Mouse (Mus musculus) adrenal gland, adult 2 months (tissue): ENCODE measurements around the gene 1700016D06Rik. TPM values are rescaled to one million over a fixed set of nuclear protein-coding genes. Genes with fewer than 3 reads are reported as not detected.

Experiments used
- DNase-seq: peaks from one replicate; pipeline ENCODE4 v3.0.0; 2021
- microRNA-seq, 2 experiments: library from miRNA; unstranded; fragments of <30 nt; microRNA quantifications; one replicate each; pipeline ENCODE4 v1.2.0; 2021
- polyA plus RNA-seq: library from polyadenylated mRNA; depleted of rRNA; stranded (reverse); fragments of >200 nt; gene quantifications from 2 replicates; pipeline ENCODE4 v1.2.3, GENCODE M21; 2012; rRNA removed
- total RNA-seq, 2 experiments: library from RNA; stranded (reverse); gene quantifications; 2 replicates each; pipeline ENCODE4 v1.2.3; 2021

Gene 1700016D06Rik
- total and polyA plus RNA-seq, 3 experiments = not detected

DNA sequence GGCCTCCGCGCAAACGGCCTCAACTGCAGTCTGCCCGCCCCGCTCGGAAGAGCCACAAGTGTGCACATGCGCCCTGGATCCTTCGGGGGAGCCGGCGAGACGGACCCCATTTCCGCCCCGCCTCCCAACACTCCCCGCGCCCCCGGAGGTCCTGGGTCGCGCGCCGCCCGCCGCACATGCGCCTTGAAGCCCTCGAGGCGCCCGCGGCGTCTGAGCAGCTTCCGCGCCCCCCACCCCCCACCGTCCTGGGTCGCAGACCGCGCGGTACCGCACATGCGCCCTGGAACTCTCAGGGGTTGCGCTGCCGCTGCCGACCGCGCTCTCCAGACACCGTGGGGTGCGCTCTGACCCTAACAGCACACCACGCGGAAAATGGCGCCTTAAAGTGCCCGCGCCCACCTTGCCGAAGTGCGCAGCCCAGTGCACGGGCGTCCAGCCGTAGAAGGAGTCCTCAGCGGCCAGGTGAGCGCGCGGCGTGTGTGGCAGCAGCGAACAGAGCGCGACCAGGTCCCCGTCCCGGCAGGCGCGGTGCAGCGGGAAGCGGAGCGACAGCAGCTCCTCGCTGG is 65.8 kb downstream of the 1700016D06Rik start:
- peak; percentile 93 for DNase-seq

DNA sequence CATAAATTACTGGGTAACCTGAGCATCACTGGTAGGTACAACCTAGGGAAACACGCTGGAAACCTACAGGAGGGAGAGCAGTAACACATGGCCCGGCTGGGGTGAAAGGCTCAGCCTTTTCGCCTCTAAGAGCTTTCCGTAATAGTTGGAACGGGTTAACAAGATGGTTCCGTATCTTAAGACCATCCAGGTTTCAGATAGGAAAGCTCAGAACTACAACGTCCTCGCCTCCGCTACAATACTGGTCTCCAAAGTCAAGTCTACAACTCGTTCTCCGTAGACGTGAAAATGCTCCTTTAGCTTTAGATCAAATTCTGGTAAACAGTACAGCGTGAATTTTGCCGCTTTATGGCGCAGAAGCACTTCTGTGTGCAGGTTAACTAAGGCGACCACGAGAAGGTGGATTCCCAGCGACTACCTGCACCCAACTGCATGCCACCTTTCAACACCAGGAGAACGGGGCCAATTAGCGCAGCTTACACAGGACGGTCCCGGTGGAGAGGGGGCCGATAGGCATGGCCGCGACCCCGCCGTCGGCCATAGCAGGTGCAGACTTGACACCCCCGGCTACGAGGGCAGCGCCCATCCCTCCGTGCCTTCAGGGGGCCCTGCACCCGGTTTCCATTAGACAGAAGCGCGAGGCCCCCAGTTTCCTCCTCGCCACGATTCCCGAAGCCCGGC is 66.4 kb downstream of the 1700016D06Rik start:
- DNase-seq = peak; percentile 14

DNA sequence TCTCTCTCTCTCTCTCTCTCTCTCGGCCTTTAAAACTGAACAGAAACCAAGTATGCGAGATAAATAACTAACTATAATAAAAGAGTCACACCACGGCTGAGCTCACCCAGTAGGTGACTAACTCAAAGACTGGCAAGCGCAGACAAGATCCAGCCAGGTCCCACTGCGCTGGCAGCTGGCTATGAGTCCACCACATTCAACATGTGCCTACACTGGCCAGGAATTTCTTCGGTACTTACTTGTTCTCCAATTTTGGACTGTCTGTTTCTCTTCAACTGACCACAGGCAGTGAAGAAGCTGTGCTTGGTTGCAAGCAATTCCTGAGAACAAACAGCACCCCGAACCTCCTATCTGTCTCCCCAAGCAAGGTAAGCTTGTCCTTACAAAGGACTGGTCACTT is 67.4 kb downstream of the 1700016D06Rik start:
- peak; percentile 78 for DNase-seq

DNA sequence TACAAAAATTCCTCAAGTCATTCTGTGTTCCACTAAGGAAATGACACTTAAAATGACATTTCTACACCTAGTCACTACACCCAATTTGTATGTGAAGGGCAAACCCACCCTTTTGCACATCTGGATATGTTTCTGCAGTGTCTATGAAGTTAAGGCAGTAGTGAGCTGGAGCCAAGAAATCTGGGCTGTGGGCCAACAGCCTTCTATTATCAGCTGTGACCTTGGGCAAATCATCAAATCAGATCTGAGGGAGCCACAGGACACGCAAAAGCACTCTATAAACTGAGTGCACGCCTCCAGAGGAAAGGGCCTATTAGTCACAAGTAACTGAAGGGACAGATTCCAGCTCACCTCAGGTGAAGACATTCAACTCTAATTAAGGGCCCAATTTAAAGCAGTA is 68.5 kb downstream of the 1700016D06Rik start:
- peak; percentile 93 for DNase-seq

DNA sequence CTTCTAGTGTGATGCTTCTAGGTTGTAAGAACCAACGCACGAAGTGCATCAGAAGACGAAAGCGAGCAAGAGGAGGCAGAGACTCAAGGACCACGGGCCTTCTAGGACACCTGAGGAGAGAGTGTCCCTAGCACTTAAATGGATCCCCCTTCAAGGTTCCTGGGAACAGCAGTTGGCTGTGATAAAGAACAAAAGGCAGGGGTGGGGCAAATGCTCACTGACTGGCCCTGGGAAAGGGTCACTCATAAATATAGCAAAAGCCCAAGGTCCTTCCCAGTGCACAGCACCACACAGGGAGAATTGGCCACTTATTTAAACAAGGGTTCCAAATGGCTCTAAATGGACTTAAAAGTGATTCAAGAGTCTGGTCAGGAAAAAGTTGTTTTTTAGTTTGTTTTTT is 71.7 kb downstream of the 1700016D06Rik start:
- DNase-seq = peak; percentile 79

DNA sequence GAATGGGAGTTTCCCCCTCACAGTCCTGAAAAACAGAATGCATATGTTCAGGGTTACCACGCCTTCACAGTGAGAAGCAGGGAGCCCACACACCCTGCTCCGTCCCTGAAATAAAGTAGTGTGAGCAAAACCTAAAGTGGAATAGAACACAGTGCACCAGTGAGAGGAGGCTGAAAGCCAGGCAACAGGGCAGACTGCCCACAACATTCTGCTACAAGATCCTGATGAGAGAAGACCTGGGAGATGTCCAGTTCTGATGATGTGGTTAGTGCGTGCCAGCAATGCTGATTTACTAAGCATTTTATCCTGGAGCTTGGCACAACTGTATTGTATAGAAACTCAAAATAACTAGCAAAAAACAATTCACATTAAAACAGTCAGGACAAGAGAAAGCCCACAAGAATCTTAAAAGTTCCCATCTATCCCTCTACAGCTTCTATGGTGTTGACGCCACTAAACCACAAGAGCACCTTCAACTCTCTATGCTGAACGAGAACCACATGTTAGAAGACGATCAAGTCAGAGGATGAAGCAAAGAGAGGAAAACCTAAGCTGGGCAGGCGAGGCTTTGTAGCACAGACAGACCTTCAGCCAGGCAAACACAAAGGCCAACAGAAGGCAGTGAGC is 72.2 kb downstream of the 1700016D06Rik start:
- DNase-seq = peak; percentile 24

DNA sequence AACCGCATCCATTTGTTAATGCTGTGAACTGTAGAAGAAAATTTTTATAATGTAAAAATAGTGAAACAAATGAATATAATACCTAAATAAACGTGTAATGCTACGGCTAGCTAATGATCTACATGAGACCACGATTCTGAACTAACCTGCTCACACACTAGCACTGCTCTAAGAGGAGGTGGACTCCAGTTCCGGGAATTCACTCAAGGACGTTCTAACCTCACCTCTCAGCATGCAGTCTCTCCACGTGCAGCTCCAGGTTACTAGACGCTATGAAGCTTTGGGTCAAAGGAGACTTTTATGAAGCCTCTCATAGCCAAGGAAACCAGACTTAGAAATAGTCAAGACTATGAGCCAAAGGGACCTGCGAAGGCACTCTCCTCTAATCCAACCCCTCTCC is 73.1 kb downstream of the 1700016D06Rik start:
- no peak for DNase-seq

DNA sequence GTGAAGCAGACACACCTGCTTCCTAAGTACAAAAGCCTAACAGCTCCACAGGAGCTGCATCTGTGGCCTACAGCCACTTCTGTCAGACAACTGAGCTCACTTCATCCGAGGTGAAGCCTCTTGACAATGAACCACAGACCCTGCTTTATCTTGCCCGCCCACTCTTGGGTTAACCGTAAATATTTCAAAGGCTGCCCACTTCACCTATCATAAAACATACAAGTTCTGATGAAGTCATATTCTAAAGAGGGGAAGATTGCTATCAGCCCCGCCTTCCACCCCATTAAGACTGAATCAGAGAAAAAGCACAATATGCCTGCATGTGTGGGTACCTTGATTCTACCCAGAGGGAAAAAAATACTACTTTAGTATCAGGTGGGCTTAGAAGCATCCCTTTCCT is 75.8 kb downstream of the 1700016D06Rik start:
- no peak for DNase-seq

DNA sequence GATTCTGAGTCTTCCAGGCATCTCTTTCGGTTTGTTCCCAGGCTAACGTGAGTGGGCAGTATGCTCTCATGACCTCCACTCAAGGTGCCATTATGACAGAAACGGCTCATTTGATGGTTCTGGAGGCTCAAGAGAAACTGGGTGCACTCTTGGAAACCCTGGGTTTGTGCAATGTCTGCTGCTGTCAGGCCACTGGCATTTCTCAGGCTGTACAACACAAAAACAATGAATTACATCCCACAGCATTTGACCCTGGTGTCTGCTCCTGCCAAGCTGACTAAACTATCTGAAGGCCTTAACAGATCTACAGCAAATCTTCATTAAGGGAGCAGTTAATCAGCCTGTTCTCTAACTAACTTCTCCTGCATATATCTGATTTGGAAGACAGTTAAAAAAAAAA is 81.8 kb downstream of the 1700016D06Rik start:
- peak; percentile 60 for DNase-seq

DNA sequence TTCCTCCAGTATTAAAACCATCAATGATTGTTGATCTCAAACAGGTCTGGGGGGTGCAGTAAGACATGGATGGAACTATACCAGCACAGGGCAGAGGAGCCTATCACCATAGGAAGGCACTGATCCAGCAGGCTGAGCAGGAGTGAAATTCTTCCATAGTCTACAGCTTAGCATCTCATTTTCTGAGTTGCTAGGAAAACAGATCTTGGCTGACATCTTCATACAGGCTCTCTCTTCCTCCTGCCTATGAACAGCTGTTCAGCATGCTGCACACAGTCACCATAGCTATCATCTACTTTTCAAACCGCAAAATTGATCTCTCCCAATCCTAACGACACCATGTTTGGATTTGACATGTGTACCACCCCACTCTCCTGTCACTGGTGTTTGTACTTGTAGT is 82.8 kb downstream of the 1700016D06Rik start:
- DNase-seq = no peak

DNA sequence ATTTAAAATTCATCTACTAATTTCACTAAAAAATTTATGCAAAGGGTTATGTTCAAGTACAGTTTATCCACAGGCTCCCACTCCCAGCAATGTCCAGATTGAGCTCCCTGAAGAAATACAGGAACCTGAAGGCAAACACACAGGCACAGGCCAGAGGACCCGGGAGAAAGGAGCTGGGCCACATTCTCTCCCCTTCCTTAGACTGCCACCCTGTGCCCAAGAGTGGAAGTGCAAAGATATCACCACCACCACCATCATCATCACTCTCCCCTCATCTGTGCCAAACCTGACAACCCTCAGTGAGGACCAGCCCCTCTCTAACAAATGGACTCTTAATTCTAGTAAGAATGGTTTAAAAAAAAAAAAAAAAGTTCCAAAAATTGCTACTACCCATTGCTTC is 84.6 kb downstream of the 1700016D06Rik start:
- peak; percentile 45 for DNase-seq

DNA sequence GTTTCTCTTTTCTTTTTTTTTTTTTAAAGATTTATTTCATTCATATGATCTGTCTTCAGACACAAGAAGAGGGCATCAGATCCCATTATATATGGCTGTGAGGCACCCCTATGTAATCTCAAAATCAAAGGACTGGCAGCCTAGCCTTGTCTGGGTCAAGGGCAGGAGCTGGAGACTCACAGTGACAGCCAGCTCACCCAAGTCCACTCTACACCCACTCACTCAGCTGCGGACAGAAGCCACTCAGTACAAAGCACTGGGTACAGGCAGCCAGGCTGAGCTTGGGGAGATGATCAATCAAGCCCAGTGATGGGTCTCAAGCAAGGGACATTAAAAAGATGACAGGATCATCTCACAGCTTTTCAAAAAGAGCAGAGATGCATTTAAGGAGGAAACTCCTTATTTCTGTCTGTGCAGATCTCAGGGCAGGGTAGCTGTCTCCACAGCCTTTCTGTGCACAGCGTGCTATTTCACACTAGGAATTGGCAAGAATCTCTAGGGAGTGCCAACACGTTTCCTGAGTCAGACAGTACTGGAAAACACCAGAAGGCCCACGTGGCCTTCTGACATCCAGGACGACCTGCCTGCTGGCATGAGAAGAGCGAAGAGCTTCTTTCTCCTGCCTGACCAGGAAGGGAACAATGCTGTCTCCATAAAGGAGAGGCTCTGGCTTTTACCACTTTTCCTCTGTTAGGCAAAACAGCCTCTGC is 86.6 kb downstream of the 1700016D06Rik start:
- peak; percentile 84 for DNase-seq

DNA sequence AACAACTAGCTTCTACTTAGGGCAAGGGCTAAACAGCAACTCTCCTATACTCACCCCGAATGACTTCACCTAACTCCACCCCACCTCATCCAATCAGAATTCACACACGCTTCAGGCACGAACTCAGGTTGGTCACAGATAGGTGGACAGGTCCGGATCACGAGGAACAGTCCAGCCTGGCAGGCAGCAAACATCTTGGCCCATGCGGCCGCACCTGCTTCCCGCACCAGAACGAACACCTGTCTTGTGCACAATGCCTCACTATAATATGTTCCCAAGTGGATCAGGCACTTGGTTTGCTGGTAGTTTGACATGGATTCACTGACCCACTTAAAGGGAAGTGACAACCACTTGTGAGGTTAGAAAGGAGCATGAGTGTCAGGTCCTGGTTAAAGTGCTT is 92.0 kb downstream of the 1700016D06Rik start:
- DNase-seq = no peak

Small RNA genes lying within 50 kb of the gene (microRNA-seq; reads per million reads assigned to microRNA genes)
- 1.3 to 5.4 reads per million in 2 experiments for gene Mir7238

Other genes with a start within 250 kb of the 1700016D06Rik start
- 1 to 10 TPM; 7.9 to 9.6 TPM for gene Rab20, start 222.4 kb downstream of the 1700016D06Rik start, total RNA-seq
- 16.6 and 19.6 TPM in 2 replicates for gene Rab20, start 222.4 kb downstream of the 1700016D06Rik start, polyA plus RNA-seq
- 10 to 100 TPM; 67.2 to 75.3 TPM for gene Naxd, start 203.6 kb downstream of the 1700016D06Rik start, total RNA-seq
- 103 and 114 TPM in 2 replicates for gene Naxd, start 203.6 kb downstream of the 1700016D06Rik start, polyA plus RNA-seq
- 10 to 100 TPM; 48.0 to 58.2 TPM for gene Cars2, start 150.3 kb downstream of the 1700016D06Rik start, total RNA-seq
- 82.1 and 91.7 TPM in 2 replicates for gene Cars2, start 150.3 kb downstream of the 1700016D06Rik start, polyA plus RNA-seq
- 10 to 100 TPM; 36.2 to 40.3 TPM for gene Ing1, start 145.5 kb downstream of the 1700016D06Rik start, total RNA-seq
- gene Ing1, start 145.5 kb downstream of the 1700016D06Rik start, polyA plus RNA-seq = 8.8 and 9.8 TPM in 2 replicates
- gene Ankrd10, start 65.3 kb downstream of the 1700016D06Rik start, total RNA-seq = 10 to 100 TPM; 36.0 to 44.7 TPM
- 73.3 and 75.3 TPM in 2 replicates for gene Ankrd10, start 65.3 kb downstream of the 1700016D06Rik start, polyA plus RNA-seq
- 10 to 100 TPM; 39.3 to 41.8 TPM for gene Arhgef7, start 26.7 kb upstream of the 1700016D06Rik start, total RNA-seq
- gene Arhgef7, start 26.7 kb upstream of the 1700016D06Rik start, polyA plus RNA-seq = 22.2 and 29.9 TPM in 2 replicates
- not detected for gene Tex29, start 139.4 kb upstream of the 1700016D06Rik start, total RNA-seq
- 0.16 TPM in 1 of 2 replicates, not detected in the other for gene Tex29, start 139.4 kb upstream of the 1700016D06Rik start, polyA plus RNA-seq